Mouse (Mus musculus): ENCODE results near the gene Ddost. TPM values are rescaled to one million over a fixed set of nuclear protein-coding genes. Genes with fewer than 3 reads are reported as not detected.
"Not testable (repeated sequence)": the region's sequence is repeated elsewhere in the genome, so short reads cannot be mapped to it uniquely, and the experiment has no call there.

Gene Ddost
- polyA plus RNA-seq, 1 experiment from 2014 or later, result 208 TPM

DNA sequence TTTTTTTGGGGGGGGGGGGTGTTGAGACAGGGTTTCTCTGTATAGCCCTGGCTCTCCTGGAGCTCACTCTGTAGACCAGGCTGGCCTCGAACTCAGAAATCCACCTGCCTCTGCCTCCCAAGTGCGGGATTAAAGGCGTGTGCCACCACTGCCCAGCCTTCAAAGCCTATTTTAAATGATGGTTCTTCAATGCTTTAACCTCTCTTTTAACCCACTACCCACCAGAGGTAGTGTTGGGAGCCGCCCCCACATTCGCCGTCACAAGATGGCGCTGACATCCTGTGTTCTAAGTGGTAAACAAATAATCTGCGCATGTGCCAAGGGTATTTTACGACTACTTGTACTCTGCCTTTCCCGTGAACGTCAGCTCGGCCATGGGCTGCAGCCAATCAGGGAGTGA, 22.6 kb downstream of the Ddost start:
- WGBS, result 54% methylated on average over 8 of the region's 12 CpGs
- not testable (repeated sequence) for H3K36me3 ChIP-seq; H3K4me2 ChIP-seq; H3K9me3 ChIP-seq; H3K27ac ChIP-seq; H3K9ac ChIP-seq; H3K4me3 ChIP-seq; H3K27me3 ChIP-seq; ATAC-seq (ENCODE audit: low FRiP score)
- peaks cover 42% of the 10 kb centered on the region for H3K4me1 ChIP-seq (replicated peaks)

DNA sequence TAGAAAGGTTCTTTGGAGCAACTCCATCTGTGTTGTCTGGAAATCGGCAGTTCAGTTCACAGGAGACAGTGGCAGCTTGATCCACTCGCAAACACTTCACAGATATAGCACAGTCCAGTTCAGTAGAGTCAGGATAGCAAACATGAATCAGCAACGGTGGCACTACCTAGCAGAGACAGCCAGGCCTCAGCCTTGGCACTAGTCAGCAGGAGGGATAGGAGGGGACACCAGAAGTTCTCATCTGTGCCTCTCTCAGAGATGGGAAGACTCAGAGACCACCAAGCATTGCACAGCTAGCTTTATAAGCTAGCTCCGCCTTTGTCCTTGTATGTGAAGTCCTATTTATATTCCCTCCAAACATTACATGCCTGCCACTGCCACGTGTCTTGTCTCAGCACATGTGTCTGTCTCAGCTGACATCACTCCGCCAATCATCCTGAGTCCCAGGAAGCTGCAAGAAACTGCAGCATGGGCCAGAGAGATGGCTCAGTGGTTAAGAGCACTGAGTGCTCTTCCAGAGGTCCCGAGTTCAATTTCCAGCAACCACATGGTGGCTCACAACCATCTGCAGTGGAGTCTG, 23.5 kb downstream of the Ddost start:
- Histone ChIP-seq H3K4me2 (peak overlapping the region; percentile 45), H3K4me3 (peak overlapping the region; percentile 27), H3K9ac (no peak overlapping the region), H3K27ac (no peak overlapping the region), H3K4me1 (replicated peaks) (peaks cover 33% of the 10 kb centered on the region), H3K36me3 (no peaks in the 10 kb centered on the region), H3K27me3 (peaks cover 9% of the 10 kb centered on the region; the same call in 1 of the 2 replicates), H3K9me3 (no peaks in the 10 kb centered on the region)
- no peak for ATAC-seq (ENCODE audit: low FRiP score)
- 75% methylated on average over 7 of the region's 7 CpGs for WGBS

DNA sequence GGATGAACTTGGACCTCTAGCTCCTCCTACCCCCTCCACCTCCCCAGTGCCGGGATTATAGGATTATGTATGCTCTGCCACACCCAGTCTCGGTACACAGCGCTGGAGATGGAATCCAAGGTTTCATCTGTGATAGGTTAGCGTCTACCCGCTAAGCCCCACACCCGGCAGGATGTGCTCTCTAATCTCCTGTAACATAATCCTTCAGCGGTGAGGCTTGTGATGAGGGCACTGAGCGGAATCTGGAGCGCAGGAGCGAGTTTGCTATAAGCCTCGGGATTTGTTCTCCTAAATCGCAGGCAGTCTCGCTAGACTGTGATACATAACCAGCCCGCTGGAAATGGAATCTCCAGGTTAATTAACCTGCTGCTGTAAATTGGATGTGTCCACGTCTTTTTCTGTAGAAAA, 25.7 kb downstream of the Ddost start:
- WGBS, result 37% methylated on average over 15 of the region's 15 CpGs
- no peaks in the 10 kb centered on the region for H3K9me3 ChIP-seq
- no peak overlapping the region for H3K27ac ChIP-seq
- H3K4me2 ChIP-seq, result no peak overlapping the region
- ATAC-seq (ENCODE audit: low FRiP score), result no peak
- H3K4me3 ChIP-seq, result no peak overlapping the region
- peaks cover 17% of the 10 kb centered on the region; the same call in 1 of the 2 replicates for H3K27me3 ChIP-seq
- H3K9ac ChIP-seq, result no peak overlapping the region; the same call in 1 of the 2 replicates
- no peaks in the 10 kb centered on the region for H3K36me3 ChIP-seq
- peaks cover 12% of the 10 kb centered on the region for H3K4me1 ChIP-seq (replicated peaks)

DNA sequence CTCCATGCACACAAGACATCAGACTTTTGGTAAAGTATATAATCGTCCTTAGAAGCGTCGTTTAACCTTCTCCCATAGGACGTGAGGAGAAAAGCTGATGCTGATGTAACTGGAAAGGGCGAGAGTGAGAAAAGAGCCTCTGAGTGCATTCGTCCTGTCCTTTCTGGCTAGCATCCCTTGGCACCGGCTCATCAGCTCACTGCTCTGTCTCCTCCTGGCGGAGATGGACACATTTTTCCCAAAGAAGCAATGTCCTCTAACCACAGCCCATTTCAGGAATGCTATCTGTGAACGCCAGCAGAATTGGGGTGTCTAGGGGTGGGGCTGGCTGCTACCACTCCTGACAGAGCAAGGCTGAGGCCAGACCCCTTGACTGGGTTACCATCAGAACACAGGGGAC, 27.1 kb downstream of the Ddost start:
- H3K36me3 ChIP-seq, result no peaks in the 10 kb centered on the region
- WGBS, result 80% methylated on average over 9 of the region's 9 CpGs
- peaks cover 17% of the 10 kb centered on the region; the same call in 1 of the 2 replicates for H3K27me3 ChIP-seq
- no peaks in the 10 kb centered on the region for H3K9me3 ChIP-seq
- no peak overlapping the region for H3K4me3 ChIP-seq
- no peak overlapping the region for H3K27ac ChIP-seq
- no peak overlapping the region for H3K9ac ChIP-seq
- peaks cover 5% of the 10 kb centered on the region; the same call in 1 of the 2 replicates for H3K4me1 ChIP-seq (replicated peaks)
- ATAC-seq (ENCODE audit: low FRiP score), result no peak
- H3K4me2 ChIP-seq, result no peak overlapping the region

DNA sequence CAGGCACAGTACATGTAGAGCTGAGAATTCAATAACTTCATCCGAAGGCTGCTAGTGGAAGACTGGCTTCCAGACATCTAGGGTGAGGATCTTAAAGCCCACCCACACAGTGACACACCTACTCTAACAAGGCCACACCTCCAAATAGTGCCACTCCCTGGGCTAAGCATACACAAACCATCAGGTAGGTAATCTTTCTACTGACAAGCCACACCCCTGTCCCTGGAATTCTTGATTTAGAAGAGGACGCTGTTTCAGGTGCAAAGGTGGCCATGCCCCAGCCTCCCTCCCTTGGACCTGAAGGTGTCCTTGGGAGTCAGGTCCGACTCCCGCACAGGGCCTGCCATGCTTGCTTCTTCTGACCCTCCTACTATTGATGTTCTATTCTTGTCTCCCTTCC, 28.6 kb downstream of the Ddost start:
- ATAC-seq (ENCODE audit: low FRiP score), result no peak
- Histone ChIP-seq H3K4me2 (no peak overlapping the region), H3K4me1 (replicated peaks) (0 out of 2 replicates have a peak, but pooled peaks cover 1% of the 10 kb centered on the region), H3K4me3 (no peak overlapping the region), H3K9ac (no peak overlapping the region), H3K27ac (no peak overlapping the region), H3K9me3 (no peaks in the 10 kb centered on the region), H3K36me3 (no peaks in the 10 kb centered on the region), H3K27me3 (peaks cover 17% of the 10 kb centered on the region; the same call in 1 of the 2 replicates)
- WGBS, result 88% methylated on average over 4 of the region's 4 CpGs

DNA sequence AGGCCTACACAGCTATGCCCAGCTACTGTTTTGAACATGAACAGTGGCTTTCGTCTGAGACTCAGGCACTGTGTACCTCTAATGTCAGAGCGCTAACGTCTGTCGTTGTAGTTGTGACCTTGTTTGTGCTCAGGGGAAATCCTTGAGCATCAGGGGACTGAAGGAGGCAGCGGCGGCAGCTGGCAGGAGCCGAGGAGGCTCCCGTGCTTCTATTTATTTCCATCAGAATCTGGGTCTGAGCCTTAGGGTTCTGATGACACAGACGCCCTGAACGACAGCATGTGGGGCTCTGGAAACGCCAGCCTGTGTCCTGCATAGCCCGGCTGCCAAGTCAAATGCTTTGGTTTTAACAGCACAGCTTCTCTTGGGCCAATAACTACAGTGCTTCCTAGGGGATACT, 30.5 kb downstream of the Ddost start:
- Histone ChIP-seq H3K9me3 (no peaks in the 10 kb centered on the region), H3K36me3 (no peaks in the 10 kb centered on the region), H3K4me3 (no peak overlapping the region), H3K4me2 (no peak overlapping the region), H3K27me3 (peaks cover 13% of the 10 kb centered on the region; the same call in 1 of the 2 replicates), H3K27ac (no peak overlapping the region), H3K4me1 (replicated peaks) (no peaks in the 10 kb centered on the region), H3K9ac (no peak overlapping the region)
- ATAC-seq (ENCODE audit: low FRiP score), result no peak
- WGBS, result 79% methylated on average over 12 of the region's 12 CpGs

DNA sequence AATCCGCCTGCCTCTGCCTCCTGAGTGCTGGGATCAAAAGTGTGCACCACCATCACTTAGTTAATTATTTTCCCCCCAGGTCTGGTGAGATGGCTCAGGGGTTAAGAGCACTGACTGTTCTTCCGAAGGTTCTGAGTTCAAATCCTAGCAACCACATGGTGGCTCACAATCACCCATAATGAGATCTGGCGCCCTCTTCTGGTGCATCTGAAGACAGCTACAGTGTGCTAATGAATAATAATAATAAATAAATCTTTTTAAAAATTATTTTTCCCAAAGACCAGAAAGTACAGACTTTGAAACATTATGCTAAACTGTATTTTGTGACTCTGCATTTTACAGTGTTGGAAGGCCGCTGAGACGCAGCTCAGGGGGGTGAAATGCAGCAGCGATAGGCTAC, 31.1 kb downstream of the Ddost start:
- Histone ChIP-seq H3K27me3 (peaks cover 13% of the 10 kb centered on the region; the same call in 1 of the 2 replicates), H3K4me1 (replicated peaks) (0 out of 2 replicates have a peak, but pooled peaks cover 1% of the 10 kb centered on the region), H3K36me3 (no peaks in the 10 kb centered on the region), H3K9me3 (no peaks in the 10 kb centered on the region), H3K4me2 (no peak overlapping the region), H3K27ac (no peak overlapping the region), H3K4me3 (no peak overlapping the region), H3K9ac (no peak overlapping the region)
- ATAC-seq (ENCODE audit: low FRiP score), result no peak
- 87% methylated on average over 6 of the region's 6 CpGs for WGBS

DNA sequence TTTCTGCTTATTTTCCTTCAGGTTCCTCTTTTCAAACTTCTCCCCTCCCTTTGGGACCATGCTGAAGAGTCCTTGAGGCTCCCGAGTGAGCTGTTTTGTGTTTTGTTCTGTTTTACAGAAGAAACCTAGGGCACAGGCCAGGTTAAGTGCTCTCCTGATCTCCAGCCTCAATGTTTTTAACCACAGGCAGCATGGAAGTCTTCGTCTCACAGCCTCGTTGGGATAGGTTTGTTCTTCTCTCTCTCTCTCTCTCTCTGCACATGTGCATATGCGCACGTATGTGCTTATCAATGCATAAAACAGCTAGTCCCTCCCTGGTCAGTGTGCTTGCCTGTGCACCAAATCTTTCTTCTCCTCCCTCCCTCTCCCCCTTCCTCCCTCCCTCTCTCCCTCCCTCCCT, 32.3 kb downstream of the Ddost start:
- H3K4me3 ChIP-seq, result no peak overlapping the region
- ATAC-seq (ENCODE audit: low FRiP score), result no peak
- H3K27me3 ChIP-seq, result 0 out of 2 replicates have a peak, but pooled peaks cover 8% of the 10 kb centered on the region
- peak overlapping the region; percentile 6; the same call in 1 of the 2 replicates for H3K9ac ChIP-seq
- no peak overlapping the region for H3K4me2 ChIP-seq
- no peak overlapping the region for H3K27ac ChIP-seq
- no peaks in the 10 kb centered on the region for H3K9me3 ChIP-seq
- H3K4me1 ChIP-seq (replicated peaks), result 0 out of 2 replicates have a peak, but pooled peaks cover 4% of the 10 kb centered on the region
- WGBS, result 84% methylated on average over 5 of the region's 5 CpGs
- H3K36me3 ChIP-seq, result no peaks in the 10 kb centered on the region

DNA sequence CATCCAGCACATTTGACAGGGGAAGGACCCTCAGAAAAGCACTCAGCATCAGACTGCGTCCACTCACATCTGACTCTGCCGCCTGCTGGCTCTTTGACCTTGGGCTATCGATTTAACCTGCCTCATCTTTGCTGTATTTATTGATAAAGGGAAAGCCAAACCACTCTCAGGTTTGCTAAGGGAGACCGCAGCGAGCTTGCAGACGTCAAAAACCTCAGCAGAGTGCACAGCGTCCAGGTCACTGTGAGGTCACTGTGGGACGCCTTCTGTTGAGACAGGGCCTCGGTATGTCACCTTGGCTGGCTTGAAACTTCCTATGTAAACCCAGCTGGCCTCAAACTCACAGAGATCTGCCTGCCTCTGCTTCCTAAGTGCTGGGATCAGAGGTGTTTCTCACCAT, 32.8 kb downstream of the Ddost start:
- H3K4me1 ChIP-seq (replicated peaks), result 0 out of 2 replicates have a peak, but pooled peaks cover 4% of the 10 kb centered on the region
- H3K27ac ChIP-seq, result no peak overlapping the region
- H3K36me3 ChIP-seq, result no peaks in the 10 kb centered on the region
- H3K4me2 ChIP-seq, result no peak overlapping the region
- no peak for ATAC-seq (ENCODE audit: low FRiP score)
- WGBS, result 77% methylated on average over 9 of the region's 9 CpGs
- H3K27me3 ChIP-seq, result 0 out of 2 replicates have a peak, but pooled peaks cover 8% of the 10 kb centered on the region
- H3K4me3 ChIP-seq, result no peak overlapping the region
- no peaks in the 10 kb centered on the region for H3K9me3 ChIP-seq
- peak overlapping the region; percentile 6; the same call in 1 of the 2 replicates for H3K9ac ChIP-seq

DNA sequence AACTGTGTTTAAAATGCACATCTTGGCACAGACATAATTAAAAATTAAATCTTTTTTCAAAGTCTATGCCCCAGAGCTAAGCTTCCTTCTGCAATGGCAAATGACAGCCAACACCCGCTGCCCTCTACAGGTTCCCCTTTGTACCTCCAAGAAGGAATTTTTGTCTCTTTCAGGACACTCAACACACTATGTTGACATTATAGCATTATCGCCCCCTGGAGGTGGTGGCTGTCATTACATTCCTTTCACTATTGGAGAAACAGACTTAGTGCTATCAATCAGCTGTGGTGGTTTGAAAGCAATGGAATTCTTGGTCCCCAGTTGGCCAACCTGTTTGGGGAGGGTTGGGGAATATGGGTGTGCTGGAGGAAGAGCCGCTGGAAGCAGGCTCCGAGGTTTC, 35.4 kb downstream of the Ddost start:
- peaks cover 4% of the 10 kb centered on the region; the same call in 1 of the 2 replicates for H3K4me1 ChIP-seq (replicated peaks)
- no peak overlapping the region for H3K4me2 ChIP-seq
- no peak overlapping the region for H3K9ac ChIP-seq
- H3K4me3 ChIP-seq, result no peak overlapping the region
- H3K36me3 ChIP-seq, result no peaks in the 10 kb centered on the region
- no peaks in the 10 kb centered on the region for H3K27me3 ChIP-seq
- WGBS, result 34% methylated on average over 4 of the region's 4 CpGs
- no peak for ATAC-seq (ENCODE audit: low FRiP score)
- no peaks in the 10 kb centered on the region for H3K9me3 ChIP-seq
- no peak overlapping the region for H3K27ac ChIP-seq

DNA sequence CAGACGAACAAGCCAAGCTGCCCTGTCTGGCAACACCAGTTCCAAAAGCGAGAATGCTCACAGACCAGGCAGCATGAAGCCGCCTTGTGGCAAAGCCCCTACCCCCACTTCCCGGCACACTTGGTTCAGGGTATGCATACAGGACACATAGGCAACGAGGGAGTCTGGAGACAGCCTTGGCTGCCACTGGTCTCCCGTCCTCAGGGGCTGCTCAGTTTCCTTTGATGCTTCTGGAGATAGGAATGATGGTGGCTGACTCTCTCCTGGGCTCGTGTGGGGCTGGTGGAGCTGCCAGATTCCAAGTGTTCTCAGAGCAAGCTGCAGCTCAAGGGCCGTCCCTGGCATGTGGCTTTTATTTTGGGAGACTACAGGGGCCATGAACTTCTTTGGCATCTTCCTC, 36.9 kb downstream of the Ddost start:
- WGBS, result 73% methylated on average over 8 of the region's 8 CpGs
- H3K4me2 ChIP-seq, result no peak overlapping the region
- ATAC-seq (ENCODE audit: low FRiP score), result no peak

DNA sequence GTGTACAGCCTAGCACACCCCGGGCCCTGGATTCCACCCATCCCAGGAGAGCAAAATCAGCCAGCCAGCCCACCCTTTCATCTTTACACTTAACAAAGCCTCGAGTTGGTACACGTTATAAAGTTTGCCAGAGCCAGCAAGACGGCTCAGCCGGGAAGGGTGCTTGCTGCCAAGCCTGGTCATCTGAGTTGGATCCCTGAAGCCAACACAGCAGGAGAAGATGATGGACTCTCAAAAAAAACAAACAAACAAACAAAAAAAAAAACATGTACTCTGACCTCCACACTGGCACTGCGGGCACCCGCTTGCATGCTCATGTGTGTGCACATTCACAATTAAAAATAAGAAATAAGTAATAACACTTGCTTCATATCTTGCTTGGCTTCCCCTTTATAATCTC, 37.5 kb downstream of the Ddost start:
- Histone ChIP-seq H3K27me3 (no peaks in the 10 kb centered on the region), H3K4me1 (replicated peaks) (peaks cover 4% of the 10 kb centered on the region; the same call in 1 of the 2 replicates), H3K27ac (no peak overlapping the region), H3K9ac (no peak overlapping the region), H3K4me3 (no peak overlapping the region), H3K9me3 (no peaks in the 10 kb centered on the region), H3K36me3 (no peaks in the 10 kb centered on the region), H3K4me2 (no peak overlapping the region)
- ATAC-seq (ENCODE audit: low FRiP score), result no peak
- WGBS, result 82% methylated on average over 7 of the region's 7 CpGs

More for the DNA sequence above, 36.9 kb downstream of the Ddost start:
- Histone ChIP-seq H3K9ac (no peak overlapping the region), H3K4me1 (replicated peaks) (peaks cover 4% of the 10 kb centered on the region; the same call in 1 of the 2 replicates), H3K4me3 (no peak overlapping the region), H3K36me3 (no peaks in the 10 kb centered on the region), H3K27ac (no peak overlapping the region), H3K27me3 (no peaks in the 10 kb centered on the region), H3K9me3 (no peaks in the 10 kb centered on the region)

DNA sequence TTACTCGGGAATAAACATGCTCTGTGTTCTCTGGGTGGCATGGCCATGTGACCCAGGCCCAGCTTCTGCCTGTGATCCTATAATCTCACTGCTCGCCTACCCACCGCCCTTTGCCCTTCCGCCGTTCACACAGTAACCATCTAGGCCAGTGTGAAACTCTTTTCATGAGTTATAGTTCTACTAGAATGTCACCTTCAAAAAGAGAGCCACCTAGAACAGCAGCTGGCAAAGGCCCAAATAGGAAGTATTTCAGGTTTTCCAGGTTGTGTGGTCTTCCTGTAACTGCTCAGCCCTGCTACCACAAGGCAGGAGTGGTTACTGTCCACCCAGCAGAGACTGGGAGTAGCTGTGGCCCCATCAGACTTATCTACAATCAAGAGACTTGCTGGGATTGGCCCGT, 38.2 kb downstream of the Ddost start:
- no peak overlapping the region for H3K27ac ChIP-seq
- no peak for ATAC-seq (ENCODE audit: low FRiP score)
- no peak overlapping the region for H3K4me2 ChIP-seq
- H3K27me3 ChIP-seq, result no peaks in the 10 kb centered on the region
- H3K36me3 ChIP-seq, result no peaks in the 10 kb centered on the region
- H3K4me1 ChIP-seq (replicated peaks), result peaks cover 4% of the 10 kb centered on the region; the same call in 1 of the 2 replicates
- no peak overlapping the region for H3K4me3 ChIP-seq
- H3K9ac ChIP-seq, result no peak overlapping the region
- no peaks in the 10 kb centered on the region for H3K9me3 ChIP-seq
- 83% methylated on average over 6 of the region's 6 CpGs for WGBS
